Mouse (Mus musculus): ENCODE measurements around the gene Sfrp2. TPM values are rescaled to one million over a fixed set of nuclear protein-coding genes. Genes with fewer than 3 reads are reported as not detected.

Sfrp2 gene
- 7.9 and 13.1 TPM in 2 replicates for polyA plus RNA-seq (2015; fragmentation: Nextera tagmentation; extraction: Ambion mirVana)

GRCm38 (mm10) chr3:83765871-83766725 lies at the start of gene Sfrp2:
Gene Sfrp2, plus strand, starts transcription at chr3:83766321.

Other genes starting within 250 kb of the Sfrp2 start
- gene Tlr2, start 75.4 kb downstream of the Sfrp2 start, polyA plus RNA-seq (2015; fragmentation: Nextera tagmentation; extraction: Ambion mirVana) = 3.4 and 4.8 TPM in 2 replicates

All from spleen, postnatal 0 days (tissue).